Mouse (Mus musculus): ENCODE results near the gene Zfp526. TPM values are rescaled to one million over a fixed set of nuclear protein-coding genes. Genes with fewer than 3 reads are reported as not detected.

The Zfp526 gene
- 1.8 TPM for polyA plus RNA-seq (2015; fragmentation: Illumina TruSeq; extraction: RNeasy Lipid Tissue Mini Kit (QIAGEN cat#74804); ENCODE audit: insufficient read depth, low read depth, low replicate concordance)

DNA sequence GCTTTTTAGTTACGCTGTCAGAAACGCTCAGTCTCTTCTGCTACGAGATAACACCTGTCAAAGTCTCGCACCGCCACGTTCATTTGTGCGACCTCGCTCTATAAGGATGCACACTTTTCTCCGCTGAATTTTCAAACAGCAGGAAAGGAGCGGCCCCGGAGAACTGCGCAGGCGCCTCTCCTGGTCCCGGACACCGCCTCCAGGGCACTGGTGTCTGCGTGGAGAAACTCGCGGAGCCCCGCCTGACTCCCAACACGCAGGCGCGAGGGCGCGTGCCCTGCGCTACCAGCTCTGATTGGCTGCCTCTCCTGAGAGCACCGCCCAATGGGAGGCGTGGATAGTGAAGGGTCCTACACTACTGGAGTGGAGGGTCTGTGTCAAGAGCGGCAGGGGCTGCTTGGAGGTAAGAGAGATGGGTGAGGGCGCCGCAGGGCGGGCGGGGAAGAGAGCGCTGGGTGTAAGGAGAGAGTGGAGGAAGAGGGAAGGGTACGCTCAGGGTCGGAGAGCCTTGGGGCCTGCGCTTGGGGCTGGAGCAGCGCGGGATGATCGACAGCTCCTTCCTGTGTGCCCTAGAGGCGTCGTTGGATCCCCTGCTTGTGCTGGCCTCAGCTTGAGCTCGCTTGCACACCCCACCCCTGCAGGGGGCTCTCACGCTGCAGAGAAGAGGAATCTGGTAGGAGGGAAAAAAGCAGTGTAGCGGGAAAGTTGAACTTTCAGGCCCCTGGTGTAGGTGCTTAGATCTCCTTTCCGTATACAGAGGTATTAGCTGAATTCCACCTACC, at the start of gene Zfp526:
Gene Zfp526, plus strand, starts transcription at position 324 of the 782 bp plus-strand sequence.

DNA sequence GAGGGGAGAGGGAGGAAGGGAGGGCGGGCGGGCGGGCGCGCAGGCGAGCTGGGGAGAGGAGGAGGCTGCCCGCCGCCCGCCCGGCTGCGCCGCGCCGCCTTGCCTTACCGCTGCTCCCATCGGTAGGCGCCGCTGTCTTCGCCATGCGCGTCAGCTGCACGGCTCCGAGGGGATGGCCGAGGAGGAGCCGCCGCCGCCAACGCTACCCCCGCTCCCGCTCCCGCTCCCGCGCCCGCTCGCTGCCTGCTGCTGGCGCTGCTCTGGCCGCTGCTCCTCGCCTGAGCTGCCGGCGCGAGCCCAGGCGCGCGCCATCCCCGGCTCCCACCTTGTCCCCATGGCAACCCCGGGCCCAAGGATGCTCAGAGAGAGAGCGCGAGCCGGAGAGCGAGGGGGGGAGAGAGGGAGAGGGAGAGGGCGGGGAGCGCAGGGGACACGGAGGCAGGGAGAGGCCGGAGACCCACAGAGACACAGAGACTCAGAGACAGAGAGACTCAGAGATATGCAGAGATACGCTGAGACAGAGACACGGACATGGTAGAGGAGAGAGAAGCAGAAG, 41.5 kb upstream of the Zfp526 start, which contains the start of gene Pou2f2:
Gene Pou2f2, minus strand, starts transcription at position 121 of the 556 bp plus-strand sequence.

DNA sequence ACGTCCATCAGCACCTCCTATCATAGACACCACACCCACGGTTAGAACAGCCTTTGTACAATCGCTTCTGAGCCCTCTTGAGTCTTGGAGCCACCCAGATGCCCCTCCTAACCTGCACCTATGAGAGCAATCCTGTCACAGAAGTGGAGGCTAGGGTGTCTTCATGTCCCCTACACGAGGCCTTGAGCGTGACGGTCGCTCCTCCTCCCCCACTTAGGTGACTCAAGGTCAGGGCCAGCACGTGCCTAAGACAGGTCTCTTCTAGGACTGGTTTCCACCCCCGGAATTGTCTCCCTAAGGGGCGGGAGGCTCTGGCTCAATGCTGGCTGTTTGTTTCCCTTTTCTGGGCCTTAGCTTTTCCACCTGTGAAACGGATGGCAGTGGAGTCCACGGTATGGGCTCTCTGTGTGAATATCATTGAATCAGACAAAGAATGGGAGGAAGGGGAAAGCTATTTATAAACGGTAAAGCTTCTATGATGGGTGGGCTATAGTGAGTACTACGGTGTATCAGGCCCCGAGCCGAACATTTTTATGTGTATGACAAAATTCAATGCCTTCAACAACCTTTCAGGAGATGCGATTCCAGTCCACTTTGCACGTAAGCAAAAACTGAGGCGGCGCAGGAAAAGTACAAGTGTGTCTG, 646 bp upstream of the Zfp526 start, which contains the start of gene Dedd2:
Gene Dedd2, minus strand, starts transcription at position 159 of the 645 bp plus-strand sequence.

DNA sequence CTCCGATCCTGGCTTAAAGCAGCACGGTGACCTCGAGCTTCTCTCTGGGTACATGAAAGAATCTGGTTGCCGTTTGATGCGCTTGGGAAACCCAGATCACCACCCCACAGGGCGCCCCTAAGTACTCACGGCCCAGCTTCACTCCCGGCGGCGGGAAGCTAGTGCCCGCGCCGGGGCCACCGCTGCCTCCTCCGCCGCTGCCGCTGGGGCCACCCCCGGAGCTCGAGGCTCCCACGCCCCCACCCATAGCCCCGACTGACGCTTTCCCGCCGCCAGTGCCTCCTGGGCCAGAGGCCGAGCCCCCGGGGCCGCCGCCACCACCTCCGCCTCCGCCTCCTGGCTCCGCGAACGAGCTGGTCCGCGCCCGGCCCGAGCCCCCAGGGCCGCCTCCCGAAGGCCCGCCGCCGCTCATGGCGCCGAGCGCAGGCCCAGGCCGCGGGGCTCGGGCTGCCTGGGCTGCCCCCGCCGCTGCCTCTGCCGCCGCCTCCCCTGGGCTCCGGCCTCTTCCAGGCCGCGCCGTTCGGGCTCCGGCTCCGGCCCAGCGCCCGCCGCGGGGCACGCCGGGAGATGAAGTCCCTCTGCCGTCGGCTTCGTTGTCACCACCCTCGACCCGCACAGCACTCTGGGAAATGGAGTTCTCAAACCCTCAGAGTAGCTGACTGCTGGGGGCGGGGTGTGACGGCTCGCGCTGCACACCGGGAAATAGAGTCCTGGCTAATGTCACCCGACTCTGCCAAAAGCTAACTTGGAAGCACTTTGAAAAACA, 16.2 kb downstream of the Zfp526 start, which contains the start of gene Gsk3a:
Gene Gsk3a, minus strand, starts transcription at position 603 of the 766 bp plus-strand sequence.

DNA sequence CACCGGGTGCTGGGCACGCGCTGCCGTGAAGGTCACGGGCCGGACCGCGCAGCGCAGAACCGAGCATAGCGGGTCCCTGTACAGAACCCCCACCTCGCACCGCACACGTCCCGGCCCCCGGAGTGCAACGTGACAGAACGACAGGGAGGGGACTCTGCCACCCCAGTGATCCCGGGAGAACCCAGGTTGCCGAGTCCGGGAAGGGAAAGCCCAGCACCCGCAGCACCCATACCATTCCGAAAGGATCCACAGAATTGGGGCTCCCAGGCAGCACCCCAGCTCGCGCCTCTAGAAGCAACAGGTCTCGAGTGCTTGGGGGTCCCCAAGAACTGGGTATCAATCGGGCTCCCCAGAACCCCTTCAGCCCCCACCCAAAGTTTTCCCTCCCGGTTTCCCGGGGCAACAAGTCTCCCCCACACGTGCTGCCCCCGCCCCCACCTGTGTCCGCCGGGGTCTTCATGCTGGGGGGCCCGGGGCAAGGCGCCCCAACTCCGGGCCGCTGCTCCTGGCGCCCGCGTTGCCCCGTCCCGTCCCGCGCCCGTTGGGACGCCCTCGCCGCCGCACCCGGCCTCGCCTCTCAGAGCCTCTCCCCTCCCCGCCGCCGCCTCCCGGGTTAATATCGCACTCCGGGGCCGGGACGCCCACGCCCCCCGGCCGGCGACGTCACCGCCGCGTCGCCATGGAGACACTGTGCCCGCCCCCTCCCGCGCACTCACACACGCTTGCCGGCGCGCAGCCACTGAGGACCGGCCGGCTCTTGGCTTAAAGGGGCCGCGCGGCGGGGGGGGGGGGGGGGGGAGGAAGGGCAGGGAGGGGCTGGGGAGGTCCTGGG, 29.1 kb downstream of the Zfp526 start, which contains the start of gene Erf:
Gene Erf, minus strand, starts transcription at position 621 of the 832 bp plus-strand sequence.

DNA sequence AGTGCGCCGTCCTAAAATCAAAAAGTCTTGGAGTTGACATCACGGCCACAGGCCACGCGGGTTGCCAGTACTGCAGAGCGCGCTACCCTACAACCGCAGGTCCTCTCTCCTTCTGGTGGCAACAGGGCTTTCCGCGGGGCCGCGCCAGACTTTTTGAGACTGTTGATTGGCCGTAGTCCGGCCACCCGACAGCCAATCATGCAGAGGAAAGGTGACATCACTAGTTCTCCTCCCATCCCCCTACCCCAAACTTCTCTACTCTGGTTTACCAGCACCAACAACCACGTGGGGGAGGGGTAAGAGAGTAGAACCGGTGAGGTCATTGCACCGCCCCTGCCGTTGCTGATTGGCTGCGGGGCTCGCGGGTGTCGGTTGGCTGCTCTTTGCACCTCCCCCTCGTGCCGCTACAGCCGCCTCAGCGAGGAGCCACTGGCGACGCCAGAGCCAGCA, 46.1 kb downstream of the Zfp526 start, which contains the start of gene Cic:
Gene Cic, plus strand, starts transcription at position 404 of the 450 bp plus-strand sequence.

Other genes with a start within 250 kb of the Zfp526 start
- gene Rabac1, start 248.7 kb upstream of the Zfp526 start, polyA plus RNA-seq (2015; fragmentation: Illumina TruSeq; extraction: RNeasy Lipid Tissue Mini Kit (QIAGEN cat#74804); ENCODE audit: insufficient read depth, low read depth, low replicate concordance), result 187 TPM
- gene Atp1a3, start 215.5 kb upstream of the Zfp526 start, polyA plus RNA-seq (2015; fragmentation: Illumina TruSeq; extraction: RNeasy Lipid Tissue Mini Kit (QIAGEN cat#74804); ENCODE audit: insufficient read depth, low read depth, low replicate concordance), result 0.50 TPM
- gene Grik5, start 149.1 kb upstream of the Zfp526 start, polyA plus RNA-seq (2015; fragmentation: Illumina TruSeq; extraction: RNeasy Lipid Tissue Mini Kit (QIAGEN cat#74804); ENCODE audit: insufficient read depth, low read depth, low replicate concordance), result 6.6 TPM
- gene Zfp574, start 148.9 kb upstream of the Zfp526 start, polyA plus RNA-seq (2015; fragmentation: Illumina TruSeq; extraction: RNeasy Lipid Tissue Mini Kit (QIAGEN cat#74804); ENCODE audit: insufficient read depth, low read depth, low replicate concordance), result 2.9 TPM
- gene Pou2f2, start 41.7 kb upstream of the Zfp526 start, polyA plus RNA-seq (2015; fragmentation: Illumina TruSeq; extraction: RNeasy Lipid Tissue Mini Kit (QIAGEN cat#74804); ENCODE audit: insufficient read depth, low read depth, low replicate concordance), result 0.26 TPM
- 6.1 TPM for gene Dedd2, start 810 bp upstream of the Zfp526 start, polyA plus RNA-seq (2015; fragmentation: Illumina TruSeq; extraction: RNeasy Lipid Tissue Mini Kit (QIAGEN cat#74804); ENCODE audit: insufficient read depth, low read depth, low replicate concordance)
- 17.3 TPM for gene Gsk3a, start 16.4 kb downstream of the Zfp526 start, polyA plus RNA-seq (2015; fragmentation: Illumina TruSeq; extraction: RNeasy Lipid Tissue Mini Kit (QIAGEN cat#74804); ENCODE audit: insufficient read depth, low read depth, low replicate concordance)
- gene Erf, start 29.3 kb downstream of the Zfp526 start, polyA plus RNA-seq (2015; fragmentation: Illumina TruSeq; extraction: RNeasy Lipid Tissue Mini Kit (QIAGEN cat#74804); ENCODE audit: insufficient read depth, low read depth, low replicate concordance), result 6.1 TPM
- 36.6 TPM for gene Cic, start 46.3 kb downstream of the Zfp526 start, polyA plus RNA-seq (2015; fragmentation: Illumina TruSeq; extraction: RNeasy Lipid Tissue Mini Kit (QIAGEN cat#74804); ENCODE audit: insufficient read depth, low read depth, low replicate concordance)
- 6.7 TPM for gene Pafah1b3, start 76.6 kb downstream of the Zfp526 start, polyA plus RNA-seq (2015; fragmentation: Illumina TruSeq; extraction: RNeasy Lipid Tissue Mini Kit (QIAGEN cat#74804); ENCODE audit: insufficient read depth, low read depth, low replicate concordance)
- gene Prr19, start 80.0 kb downstream of the Zfp526 start, polyA plus RNA-seq (2015; fragmentation: Illumina TruSeq; extraction: RNeasy Lipid Tissue Mini Kit (QIAGEN cat#74804); ENCODE audit: insufficient read depth, low read depth, low replicate concordance), result not detected
- gene Tmem145, start 84.7 kb downstream of the Zfp526 start, polyA plus RNA-seq (2015; fragmentation: Illumina TruSeq; extraction: RNeasy Lipid Tissue Mini Kit (QIAGEN cat#74804); ENCODE audit: insufficient read depth, low read depth, low replicate concordance), result 0.72 TPM
- gene Megf8, start 95.7 kb downstream of the Zfp526 start, polyA plus RNA-seq (2015; fragmentation: Illumina TruSeq; extraction: RNeasy Lipid Tissue Mini Kit (QIAGEN cat#74804); ENCODE audit: insufficient read depth, low read depth, low replicate concordance), result 9.3 TPM
- not detected for gene Cnfn, start 148.3 kb downstream of the Zfp526 start, polyA plus RNA-seq (2015; fragmentation: Illumina TruSeq; extraction: RNeasy Lipid Tissue Mini Kit (QIAGEN cat#74804); ENCODE audit: insufficient read depth, low read depth, low replicate concordance)
- 22.6 TPM for gene Lipe, start 177.3 kb downstream of the Zfp526 start, polyA plus RNA-seq (2015; fragmentation: Illumina TruSeq; extraction: RNeasy Lipid Tissue Mini Kit (QIAGEN cat#74804); ENCODE audit: insufficient read depth, low read depth, low replicate concordance)
- not detected for gene Cxcl17, start 191.5 kb downstream of the Zfp526 start, polyA plus RNA-seq (2015; fragmentation: Illumina TruSeq; extraction: RNeasy Lipid Tissue Mini Kit (QIAGEN cat#74804); ENCODE audit: insufficient read depth, low read depth, low replicate concordance)

All from pancreas, adult 10 weeks (tissue).